Mouse (Mus musculus) megakaryocyte, embryonic 14.5 days (primary cell): ENCODE results near the gene Ap3d1.

Experiments used
- FLI1 ChIP-seq: IDR thresholded peaks from 2 replicates; pipeline ENCODE4 v1.6.1; 2012; ENCODE audit warnings: low read length, inconsistent platforms, mixed read lengths
- GATA1 ChIP-seq: IDR thresholded peaks from 3 replicates; pipeline ENCODE4 v1.6.1; 2012; ENCODE audit warnings: mixed read lengths, low read length, inconsistent platforms, borderline replicate concordance

DNA sequence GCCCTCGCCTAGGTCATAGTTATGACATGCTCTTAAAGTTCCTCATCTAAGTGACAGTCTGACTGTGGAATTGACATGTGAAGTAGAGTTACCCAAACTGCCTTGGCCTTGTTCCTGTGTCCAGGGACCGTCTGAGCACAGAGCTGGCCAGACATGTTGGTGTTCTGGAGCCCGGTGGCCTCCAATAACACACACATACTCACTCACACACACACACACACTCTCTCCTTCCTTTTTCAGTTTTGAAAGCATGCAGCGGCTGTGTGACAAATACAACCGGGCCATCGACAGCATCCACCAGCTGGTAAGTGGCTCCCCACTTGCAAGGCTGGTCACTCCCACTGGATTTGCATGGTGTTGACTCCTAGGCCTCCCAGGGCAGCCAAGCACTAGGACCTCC lies 26.3 kb upstream of the Ap3d1 start:
- TF ChIP-seq GATA1 (no peak), FLI1 (no peak)
